Mouse (Mus musculus) thymus, adult 18-20 months (tissue): ENCODE results near the gene Irf2bpl.
A peak's percentile ranks its signal among the peaks of the same experiment; 100 is the strongest.

Experiments
- DNase-seq, 2 experiments: peaks; one replicate each; pipeline ENCODE4 v3.0.0; 2022; ENCODE audit warnings: mixed read lengths in 2 of 2

Irf2bpl gene

DNA sequence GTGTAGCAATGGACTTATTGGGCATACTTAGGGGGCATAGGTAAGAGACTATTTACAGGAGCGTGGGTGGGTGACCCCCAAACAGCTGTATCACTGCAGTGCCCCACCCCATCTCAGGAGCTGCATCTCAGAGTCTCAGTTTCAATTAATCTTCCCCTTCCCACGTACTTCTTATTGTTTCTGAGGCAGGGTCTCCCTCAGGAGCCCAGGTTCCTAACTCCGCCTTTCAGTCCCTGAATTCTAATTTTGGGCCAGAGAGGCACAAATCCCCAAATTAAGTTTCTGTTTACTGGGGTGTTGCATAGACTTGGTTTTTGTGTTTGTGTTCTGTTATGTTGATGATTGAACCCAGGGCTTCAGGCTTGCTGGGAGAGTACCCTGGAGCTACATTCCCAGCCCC, 13.8 kb upstream of the Irf2bpl start:
- DNase-seq = no peak

DNA sequence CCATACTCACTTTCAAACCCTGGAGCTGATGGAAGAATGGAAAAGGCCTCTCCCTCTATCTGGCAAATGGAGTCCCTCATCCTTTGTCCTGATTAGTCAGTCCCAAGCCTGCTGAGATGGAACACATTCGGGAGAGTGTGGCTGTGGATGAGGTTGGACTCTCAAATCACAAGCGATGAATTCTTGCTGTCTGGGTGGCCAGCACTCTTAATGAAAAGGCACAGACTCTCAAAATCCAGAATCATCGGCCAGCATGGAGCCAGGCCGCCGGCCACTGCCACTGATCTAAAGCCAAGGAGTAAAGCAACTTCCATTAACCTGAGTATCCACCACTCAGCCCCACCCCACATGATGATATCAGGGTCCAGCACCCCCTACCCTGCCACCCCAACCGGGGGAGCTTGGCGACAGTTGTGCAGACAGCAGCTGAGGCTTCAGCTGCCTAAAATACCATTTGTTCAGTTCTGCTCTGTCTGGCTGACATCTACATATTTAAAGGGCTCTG, 13.2 kb upstream of the Irf2bpl start:
- no peak for DNase-seq

DNA sequence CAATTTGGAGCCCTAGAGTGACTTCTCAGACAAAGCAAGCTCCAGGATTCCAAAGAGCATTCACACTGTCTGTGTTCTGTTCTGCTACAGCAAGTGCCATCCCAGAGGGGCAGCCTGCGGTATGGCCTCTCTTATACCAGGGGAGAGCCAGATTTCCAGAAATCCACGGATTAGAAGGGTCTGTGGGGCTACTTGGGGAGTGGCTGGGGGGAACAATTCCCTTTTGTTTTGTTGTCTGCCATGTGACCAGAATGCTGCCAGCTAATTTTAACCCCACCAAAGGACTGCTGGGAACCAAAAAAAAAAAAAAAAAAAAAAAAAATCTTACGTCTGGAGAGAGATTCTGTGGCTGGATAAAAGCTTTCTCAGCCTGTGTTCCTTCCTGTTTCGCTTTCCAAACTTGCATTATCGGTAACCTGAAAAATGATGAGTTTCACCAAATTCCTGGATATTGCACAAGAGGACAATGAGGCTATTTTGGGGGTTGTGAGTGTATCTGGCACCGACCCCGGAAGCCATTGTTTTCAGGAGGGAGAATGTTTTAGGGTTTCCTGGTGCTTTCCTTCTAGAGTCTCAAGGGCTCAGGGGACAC, 12.4 kb upstream of the Irf2bpl start:
- DNase-seq = no peak

DNA sequence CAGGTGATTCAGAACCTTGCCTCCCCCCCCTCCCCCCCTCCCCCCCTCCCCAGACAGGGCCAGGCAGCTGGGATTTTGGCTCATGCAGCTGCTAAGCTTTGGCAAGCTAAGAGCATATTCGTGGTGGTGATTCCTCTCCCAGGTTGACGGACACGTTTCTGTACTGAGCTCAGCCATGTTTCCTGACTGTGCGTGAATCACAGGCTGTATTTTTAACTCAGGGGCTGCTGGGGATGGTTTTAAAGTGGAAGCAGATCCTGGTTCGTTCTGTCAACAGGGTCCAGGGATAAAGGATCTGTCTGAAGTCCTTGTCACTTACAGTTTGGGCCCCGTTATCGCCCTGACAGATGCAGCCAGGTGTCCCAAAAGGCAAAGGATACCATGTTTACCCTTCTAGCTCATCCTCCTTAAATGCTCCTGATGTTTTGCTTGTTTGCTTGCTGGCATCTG, 11.9 kb upstream of the Irf2bpl start:
- no peak for DNase-seq

DNA sequence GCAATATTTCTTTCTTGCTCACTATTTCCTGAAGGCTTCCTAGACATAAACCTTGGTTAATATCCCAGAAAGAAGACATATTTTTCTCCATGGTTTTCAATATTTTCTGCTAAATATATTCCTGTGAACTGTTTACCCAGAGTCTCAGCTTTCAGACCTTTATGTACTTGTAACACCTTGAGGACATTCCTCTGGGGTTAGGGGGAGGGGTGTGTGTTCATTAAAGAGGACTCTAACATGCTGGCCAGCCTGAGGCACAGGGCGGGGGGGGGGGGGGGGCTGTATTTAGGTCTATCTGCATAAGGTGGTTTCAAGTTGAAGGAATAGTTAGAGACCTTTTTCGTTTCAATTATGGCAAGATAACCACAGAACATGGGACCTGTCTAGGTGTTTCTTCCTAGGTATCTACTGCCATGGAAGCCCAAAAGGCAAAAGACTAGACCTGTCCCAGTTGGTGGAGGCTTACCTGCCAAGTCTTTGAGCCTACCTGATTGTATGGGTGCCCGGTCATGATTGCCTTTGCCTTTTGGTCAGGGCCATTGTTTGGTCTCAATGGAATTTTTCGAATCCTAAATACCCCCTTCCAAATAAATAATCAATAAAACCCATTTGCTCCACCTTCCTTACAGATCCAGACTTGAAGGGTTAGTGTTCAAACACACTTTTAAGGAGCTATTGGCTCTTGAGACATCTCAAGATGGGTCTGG, 11.3 kb upstream of the Irf2bpl start:
- DNase-seq = no peak

DNA sequence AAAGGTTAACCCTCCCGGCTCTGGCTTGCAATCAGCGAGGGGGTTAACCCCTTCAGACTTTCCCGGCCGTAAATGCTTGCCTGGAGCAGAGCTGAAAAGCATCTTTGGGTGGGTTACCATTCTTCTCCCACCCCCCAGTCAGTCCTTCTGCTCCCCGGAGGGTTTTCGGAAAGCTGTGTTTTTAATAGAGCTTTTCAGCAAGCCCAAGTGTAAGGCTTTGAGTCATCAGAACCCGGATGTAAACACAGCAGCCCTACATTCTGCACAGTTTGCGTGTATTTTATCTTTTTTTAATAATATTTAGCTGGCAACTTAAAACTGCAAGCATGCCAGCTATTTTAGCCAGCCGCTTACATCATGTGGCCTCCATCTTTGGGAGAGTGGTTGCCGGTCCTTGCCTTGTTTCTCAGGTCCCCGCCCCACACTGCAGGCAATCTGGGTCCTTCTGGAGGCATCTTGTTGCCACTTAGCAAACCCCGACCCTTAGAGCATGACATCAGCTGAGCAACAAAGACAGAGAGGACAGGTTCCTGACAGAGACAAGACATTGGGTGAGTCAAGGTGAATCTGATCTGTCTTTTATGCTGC, 10.3 kb upstream of the Irf2bpl start:
- peak in 1 of 2 experiments; percentile 57 for DNase-seq

DNA sequence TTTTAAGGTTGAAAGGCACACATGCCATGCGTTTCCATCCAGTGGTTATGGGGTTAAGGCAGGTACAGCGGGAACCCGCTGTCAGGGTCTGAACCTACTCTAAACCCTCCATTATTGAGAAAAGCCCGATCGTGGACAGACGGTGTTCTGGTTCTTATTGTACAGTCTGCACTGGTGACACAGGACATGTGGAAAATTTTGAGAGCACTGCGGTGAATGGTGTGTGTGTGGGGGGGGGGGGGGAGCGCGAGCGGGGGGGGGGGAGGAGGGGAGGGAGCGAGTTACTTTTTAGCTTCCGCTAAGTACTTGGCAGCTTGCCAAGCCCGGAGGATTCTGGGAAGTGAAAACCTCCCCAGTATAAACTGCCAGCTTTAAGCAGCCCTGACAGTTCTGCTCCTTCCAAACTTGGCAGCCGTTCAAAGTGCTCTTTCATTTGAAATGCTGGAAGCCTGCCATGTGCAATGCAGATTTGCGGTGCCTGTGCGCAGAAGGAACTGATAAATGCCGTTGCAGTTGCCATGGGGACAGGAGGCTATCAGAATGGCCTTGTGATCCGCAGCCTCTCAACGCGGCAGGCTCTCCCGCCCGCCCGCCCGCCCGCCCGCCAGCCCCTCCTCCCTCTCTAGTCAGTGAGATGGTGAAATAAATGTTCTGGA, 9.7 kb upstream of the Irf2bpl start:
- peak; percentile 91 to 96 for DNase-seq

DNA sequence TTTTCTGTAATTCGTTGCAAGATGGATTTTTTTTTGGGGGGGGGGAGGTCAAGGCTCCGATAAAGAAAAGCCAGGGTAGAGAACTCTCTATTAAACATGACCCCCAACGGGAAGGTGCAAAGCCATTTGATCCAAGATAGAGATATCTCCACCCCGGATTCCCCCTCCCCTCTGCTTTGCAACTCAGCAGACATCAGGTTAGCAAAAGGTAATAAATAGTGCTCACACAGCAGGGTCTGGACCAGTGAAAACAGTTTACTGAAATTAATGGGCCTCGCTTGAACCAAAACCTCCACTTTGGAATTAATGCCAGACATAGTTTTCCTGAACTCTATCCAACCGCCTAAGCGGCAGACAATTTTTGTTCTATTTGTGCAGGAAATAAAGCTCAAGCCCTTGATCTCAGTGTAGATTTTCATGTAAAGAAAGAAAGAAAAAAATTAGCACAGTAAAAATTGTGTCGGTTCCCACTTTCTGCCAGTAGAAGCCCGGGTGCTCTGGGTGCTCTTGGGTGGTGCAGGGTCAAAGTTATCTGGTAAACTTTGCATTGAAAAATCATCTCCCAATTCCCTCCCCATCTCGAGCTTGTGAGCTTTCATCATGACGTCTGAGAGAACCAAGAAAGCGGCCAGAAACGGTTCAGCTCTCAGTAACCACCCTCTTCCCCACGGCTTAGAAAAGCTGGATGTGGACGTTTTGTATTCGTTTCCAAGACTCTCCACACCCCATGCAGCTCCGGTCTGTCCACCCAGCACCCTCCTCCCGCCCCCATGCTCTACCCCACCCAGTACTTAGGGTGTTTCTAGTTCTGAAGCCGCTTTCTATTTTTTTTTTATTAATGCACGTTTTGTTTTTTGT, 9.0 kb upstream of the Irf2bpl start:
- peak in 1 of 2 experiments; percentile 47 for DNase-seq

DNA sequence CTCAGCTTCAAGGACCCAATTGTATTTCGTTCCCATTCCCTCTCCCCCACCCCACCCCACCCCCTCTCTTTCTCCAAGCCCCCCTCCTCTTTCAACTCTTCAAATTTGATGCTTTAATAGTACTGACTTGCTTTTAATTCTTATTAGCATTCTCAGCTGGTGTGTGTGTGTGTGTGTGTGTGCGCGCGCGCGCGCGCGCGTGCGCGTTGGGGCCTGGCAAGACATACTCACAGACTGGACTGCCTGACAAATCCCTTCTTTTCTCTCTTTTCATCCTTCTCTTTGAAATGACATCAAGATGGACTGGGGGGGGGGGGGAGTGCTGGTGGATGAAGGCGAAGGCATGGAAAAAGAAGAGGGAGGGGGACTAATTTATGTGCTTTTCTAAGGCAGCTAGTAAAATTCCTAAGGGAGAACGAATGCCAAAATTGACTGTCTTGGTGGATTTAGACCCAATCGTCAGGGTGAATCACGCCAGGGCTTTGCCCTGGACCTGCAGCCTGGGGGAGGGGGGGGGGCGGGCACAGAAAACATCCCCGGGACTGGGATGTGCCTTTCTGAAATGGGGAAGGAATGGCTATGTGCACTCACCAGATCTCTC, 8.2 kb upstream of the Irf2bpl start:
- no peak for DNase-seq

DNA sequence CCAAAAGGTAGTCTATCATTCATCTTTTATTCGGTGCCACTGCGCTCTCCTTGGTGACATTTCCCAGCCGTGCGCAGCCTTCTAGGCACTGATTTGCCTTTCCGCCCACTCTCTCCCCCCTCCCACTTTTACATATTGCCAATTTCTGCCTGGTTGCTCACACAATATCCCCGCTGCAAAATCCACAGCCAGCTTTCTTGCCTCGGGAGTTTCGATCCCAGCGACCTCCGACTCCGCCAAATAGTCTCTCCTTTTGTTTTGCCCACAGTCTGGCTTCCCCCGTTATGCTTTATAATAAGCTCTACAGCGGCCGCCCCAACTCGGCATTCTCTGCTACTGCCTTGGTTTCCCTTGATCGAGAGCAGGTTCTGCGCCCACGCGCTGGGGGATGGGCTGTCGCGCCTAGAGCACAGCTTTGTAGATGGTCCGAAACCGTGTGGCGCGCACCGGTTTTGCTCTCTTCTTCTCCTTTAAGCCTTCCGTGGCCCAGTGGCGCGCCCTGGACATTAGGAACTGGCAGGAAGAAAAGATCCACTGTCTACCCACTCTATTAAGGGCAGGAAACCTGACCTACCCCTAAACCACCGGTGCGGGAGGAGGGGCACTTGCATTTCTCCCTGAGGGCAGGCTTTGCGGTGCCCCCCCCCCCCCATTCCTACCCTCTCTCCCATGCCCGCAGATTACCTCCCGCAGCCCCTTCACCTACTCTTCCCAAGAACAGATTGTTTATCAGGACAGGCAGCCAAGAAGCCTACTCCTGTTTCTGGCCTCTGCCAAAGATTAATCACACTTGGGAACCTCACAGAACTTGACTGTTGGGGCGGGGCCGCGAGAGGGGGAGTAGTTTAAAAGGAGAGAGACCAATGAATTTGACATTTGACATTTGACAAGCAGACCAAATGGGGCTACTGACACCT, 7.4 kb upstream of the Irf2bpl start:
- peak; percentile 66 to 81 for DNase-seq

DNA sequence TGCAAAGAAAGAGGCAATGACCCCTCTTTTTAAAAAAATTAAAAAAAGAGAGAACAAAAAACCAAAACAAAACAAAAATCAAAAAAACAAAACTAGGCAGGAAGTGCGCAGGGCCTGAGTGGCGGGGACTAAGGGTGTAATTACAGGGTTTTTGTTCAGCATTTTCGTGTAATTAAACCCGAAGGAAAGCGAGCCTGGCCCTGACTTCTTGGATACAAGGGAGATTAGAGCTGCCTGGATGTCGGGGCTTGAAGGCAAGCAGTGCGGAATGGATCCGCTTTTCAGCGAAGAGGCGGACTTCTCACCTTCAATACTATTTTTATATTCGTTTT, 6.8 kb upstream of the Irf2bpl start:
- DNase-seq = no peak

DNA sequence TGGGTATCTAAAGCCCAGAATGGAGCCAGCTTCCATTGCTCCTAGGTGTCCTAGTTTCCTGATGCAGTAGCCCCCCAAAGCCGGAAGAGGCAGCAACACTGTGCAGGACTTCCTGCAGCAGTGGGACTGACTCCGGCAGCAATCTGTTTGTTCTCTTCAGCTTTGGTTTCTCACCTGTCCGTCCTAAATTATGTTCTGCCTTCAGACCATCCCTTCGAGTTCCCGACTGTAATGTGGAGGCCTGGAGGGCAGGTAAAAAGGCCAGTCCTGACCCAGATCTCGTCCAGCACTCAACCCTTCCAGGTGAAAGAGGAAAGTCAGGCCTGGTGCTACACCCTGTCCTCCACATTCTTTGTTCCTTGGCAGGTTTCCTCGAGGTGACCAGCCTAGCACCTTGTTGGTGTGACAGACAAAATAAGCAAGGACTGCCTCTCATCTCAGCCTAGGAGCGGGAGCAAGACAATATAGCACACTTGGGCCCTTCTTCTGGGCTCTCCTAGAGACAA, 6.3 kb upstream of the Irf2bpl start:
- DNase-seq = no peak

DNA sequence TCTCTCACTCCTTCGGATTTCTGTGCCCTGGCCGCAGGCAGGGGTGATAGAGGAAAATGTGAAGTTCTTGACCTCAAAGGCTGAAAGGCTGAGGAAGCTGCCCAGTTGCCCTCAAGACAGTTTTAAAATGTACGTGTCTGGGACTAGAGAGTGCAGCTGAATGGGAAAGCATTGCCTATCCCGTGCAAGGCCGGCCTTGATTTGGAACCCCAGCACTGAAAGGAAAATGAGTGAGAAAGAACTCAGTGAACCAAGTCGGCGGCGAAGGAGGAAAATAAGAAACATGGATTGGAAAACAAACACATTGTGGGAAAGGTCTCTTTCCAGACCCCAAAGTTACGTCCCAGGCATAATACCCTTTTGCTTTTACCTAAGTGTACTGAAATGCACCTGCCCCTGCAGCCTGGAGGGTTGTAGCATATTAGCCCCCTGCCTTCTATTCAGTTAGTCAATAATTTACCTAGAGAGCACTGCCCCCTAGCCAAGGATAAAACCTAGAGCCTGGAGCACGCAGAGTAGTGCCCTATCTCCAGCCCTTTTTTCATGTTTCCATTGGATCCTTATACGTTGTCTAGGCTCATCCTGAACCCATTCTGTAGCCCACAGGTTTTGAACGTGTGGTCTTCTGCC, 5.6 kb upstream of the Irf2bpl start:
- DNase-seq = no peak

DNA sequence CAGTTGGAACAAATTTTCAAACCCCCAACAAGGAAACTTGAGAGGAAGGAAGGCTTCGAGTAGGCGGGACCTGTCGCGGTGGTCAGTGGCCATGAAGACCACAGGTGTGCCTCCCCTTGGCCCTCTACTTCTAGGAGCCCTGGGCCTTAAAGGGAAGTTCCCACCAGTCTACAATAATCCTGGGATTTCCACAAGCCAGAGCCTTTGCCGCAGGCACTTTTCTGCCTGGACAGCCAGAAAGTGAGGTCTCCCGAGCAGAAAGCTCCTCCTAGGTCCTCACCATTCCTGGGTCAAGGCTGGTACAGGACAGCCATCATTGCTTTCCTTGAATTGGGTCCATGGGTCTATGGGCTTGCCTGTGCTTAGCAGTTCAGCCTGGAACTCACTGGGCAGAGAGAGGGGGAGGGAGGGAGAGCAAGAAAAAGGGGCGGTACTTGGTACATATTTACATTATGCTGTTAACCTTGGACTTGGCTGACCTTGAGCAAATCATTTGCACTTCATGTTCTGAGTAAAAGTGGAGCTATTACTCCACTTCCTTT, 4.6 kb upstream of the Irf2bpl start:
- peak in 1 of 2 experiments; percentile 42 for DNase-seq

DNA sequence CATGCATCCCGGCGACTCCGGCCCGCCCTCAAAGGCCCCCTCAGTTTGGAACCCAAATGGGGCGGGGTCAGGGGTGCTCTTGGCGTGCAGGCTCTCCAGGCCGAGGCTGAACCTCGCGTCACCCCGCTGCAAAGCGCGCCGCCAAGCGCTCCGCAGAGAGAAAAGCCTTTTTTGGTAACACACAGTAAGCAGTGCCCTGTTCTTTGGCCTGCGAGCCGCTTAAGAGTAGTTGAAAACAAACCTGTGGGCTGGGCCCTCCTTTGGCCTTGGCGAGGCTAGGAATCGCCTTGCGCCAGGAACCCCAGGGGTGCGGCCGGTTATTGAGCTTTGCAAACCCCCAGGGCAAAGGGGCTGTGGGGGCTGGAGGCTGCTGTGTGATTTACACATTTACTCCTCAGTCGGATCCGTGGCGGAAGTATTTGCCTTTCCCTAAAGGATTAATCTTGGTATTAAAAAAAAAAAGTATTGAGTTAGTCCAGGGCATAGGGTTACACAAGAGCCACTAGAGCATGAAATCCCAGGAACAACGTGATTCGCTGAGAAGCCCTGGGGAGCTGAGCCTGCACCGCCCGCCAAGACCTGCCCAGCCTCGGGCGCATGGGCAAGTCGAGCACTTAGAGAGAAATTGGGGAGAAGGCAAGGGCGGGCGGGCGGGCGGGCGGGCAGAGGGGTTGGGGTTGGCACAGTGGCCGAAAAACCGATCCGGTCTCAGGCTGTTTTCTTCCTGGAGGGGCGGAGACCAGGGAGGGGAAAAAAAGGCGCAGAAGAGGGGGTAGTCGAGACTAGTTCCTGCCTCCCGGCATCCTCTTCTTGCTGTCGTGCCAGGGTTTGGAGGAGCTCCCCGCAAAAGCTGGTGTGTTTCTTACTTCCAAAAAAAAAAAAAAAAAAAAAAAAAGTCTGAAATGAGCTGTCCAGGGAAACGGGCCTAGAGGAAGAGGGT, 3.8 kb upstream of the Irf2bpl start:
- peak; percentile 77 to 82 for DNase-seq

DNA sequence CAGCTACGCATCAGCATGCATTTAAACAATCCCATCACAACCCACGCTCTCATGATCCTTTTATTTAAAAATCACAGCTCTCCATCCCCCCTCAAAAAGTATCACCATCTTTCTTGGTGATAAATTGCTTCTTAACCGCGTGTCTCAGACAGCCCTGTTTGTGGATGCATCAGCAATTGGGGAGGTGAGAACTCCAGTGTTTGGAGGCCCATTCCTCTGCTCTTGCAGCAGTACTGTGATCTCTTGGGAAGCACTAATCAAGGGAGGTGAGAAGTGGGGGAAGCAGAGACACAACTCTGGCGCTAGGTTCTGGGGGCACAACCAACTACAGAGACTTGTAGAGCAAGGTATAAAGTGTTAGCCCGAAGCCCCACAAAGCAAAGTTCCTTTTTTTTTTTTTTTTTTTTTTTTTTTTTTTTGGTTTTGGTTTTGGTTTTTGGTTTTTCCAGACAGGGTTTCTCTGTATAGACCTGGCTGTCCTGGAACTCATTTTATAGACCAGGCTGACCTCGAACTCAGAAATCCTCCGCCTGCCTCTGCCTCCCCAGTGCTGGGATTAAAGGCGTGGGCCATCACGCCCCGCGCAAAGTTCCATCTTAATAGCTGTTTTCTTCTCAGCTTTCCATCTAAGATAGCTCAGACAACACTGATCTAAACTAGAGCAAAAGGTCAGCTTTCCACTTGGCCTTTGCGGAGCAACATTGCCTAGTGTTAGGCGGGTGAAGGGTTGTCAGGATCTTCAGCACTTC, 3.0 kb upstream of the Irf2bpl start:
- no peak for DNase-seq

DNA sequence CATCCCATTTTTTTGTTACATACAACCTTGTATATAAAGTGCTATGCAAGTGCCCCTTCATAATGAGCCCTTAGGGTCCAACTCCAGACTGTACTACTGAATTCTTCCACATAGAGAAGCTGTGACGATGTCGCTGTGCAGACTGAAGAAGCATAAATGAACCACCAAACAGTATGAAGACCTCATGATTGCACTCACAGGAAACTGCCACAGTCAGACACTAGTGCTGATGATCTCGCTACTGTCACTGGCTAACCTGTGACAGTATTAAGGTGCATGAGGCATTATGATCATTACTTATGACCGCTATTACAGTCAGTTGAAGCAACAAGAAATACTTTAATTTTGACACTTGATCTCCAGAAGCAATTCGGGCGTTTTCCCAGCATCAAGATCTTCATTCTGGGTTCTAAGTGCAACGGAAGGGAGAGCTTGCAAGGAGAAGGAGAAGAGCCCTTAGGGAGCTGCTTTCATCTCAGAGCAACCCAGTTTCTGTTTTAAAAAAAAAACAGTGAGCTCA, 1.9 kb upstream of the Irf2bpl start:
- no peak for DNase-seq

DNA sequence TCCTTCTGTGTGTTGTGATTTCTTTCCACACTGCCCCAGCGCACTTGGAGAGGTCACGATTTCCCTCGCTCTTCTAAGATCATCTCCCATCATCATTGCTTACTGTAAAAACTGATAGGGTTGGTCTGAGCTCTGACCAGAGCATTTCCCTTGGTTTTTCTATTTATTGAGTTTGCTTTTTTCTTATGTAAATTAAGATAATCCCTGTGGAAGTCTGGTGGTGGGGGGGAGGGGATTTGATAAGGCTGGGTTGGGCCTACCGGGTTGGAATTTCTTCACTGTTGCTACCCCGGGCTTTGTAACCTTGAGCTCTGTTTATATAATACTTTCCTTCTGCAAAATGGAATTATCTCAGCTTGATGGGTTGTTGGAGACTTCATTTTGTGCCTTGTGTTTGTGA, 1.1 kb upstream of the Irf2bpl start:
- no peak for DNase-seq
